Mouse (Mus musculus) heart, embryonic 14.5 days (tissue): ENCODE measurements around the gene Nfatc3. TPM values are rescaled to one million over a fixed set of nuclear protein-coding genes. Genes with fewer than 3 reads are reported as not detected.
A peak's percentile ranks its signal among the peaks of the same experiment; 100 is the strongest.

Experiments used
- ATAC-seq: fragments of 200-750 bp; cut with Nextera tagmentation; 2 replicates; pipeline ENCODE4 v1.8.0; 2017; ENCODE audit warnings: low read depth, moderate TSS enrichment; ENCODE audit not compliant: insufficient number of reproducible peaks, insufficient read depth, low FRiP score
- H3K27ac ChIP-seq, 2 experiments: fragments of 200-500 bp in 1 of 2; fragments of 300-500 bp in 1 of 2; sonication (generic) in 1 of 2; replicated peaks in 1 of 2; 2 replicates each; pipeline ENCODE4 v1.5.1; 2012 to 2014; ENCODE audit warnings: low read depth in 2 of 2, low read length in 2 of 2, control low read depth in 1 of 2, mild to moderate bottlenecking in 1 of 2, mixed read lengths in 1 of 2; ENCODE audit not compliant: control insufficient read depth in 1 of 2, insufficient read depth in 1 of 2
- H3K27me3 ChIP-seq: fragments of 300-500 bp; sonication (generic); 2 replicates; pipeline ENCODE4 v1.6.1; 2014; ENCODE audit warnings: mild to moderate bottlenecking, low read length, control low read depth; ENCODE audit not compliant: control insufficient read depth, insufficient read depth
- H3K36me3 ChIP-seq: fragments of 300-500 bp; sonication (generic); 2 replicates; pipeline ENCODE4 v1.6.1; 2014; ENCODE audit warnings: mild to moderate bottlenecking, control low read depth, low read length, mixed read lengths; ENCODE audit not compliant: control insufficient read depth, insufficient read depth
- H3K4me1 ChIP-seq, 2 experiments: fragments of 200-500 bp in 1 of 2; fragments of 300-500 bp in 1 of 2; sonication (generic) in 1 of 2; 2 replicates each; pipeline ENCODE4 v1.6.1; 2012 to 2014; ENCODE audit warnings: low read length in 2 of 2, control low read depth in 1 of 2, mixed read lengths in 1 of 2; ENCODE audit not compliant: control insufficient read depth in 2 of 2, insufficient read depth in 2 of 2
- H3K4me2 ChIP-seq: fragments of 300-500 bp; sonication (generic); 2 replicates; pipeline ENCODE4 v1.6.1; 2014; ENCODE audit warnings: mild to moderate bottlenecking, low read length
- H3K4me3 ChIP-seq, 2 experiments: fragments of 200-500 bp in 1 of 2; fragments of 300-500 bp in 1 of 2; sonication (generic) in 1 of 2; 2 replicates each; pipeline ENCODE4 v1.5.1; 2012 to 2014; ENCODE audit warnings: low read length in 2 of 2, mild to moderate bottlenecking in 2 of 2, control low read depth in 1 of 2, low read depth in 1 of 2, moderate library complexity in 1 of 2; ENCODE audit not compliant: control insufficient read depth in 1 of 2, insufficient read depth in 1 of 2
- H3K9ac ChIP-seq: fragments of 300-500 bp; sonication (generic); 2 replicates; pipeline ENCODE4 v1.6.1; 2014; ENCODE audit warnings: mild to moderate bottlenecking, low read length
- H3K9me3 ChIP-seq: fragments of 300-500 bp; sonication (generic); 2 replicates; pipeline ENCODE4 v1.6.1; 2016; ENCODE audit warnings: low read length, control low read depth; ENCODE audit not compliant: control insufficient read depth
- WGBS: fragments of 180-500 bp; shearing (Covaris S2); extraction: QIAGEN DNeasy Blood & Tissue Kit; methylation state at CpG from one replicate; pipeline ENCODE4 v1.1.7; 2014; 5-methylcytosine and 5-hydroxymethylcytosine counted together
- polyA plus RNA-seq: library from polyadenylated mRNA; unstranded; fragments of >200 nt; fragmentation: Nextera tagmentation; extraction: Ambion mirVana; gene quantifications from 2 replicates; pipeline ENCODE4 v1.2.1, GENCODE M21; 2014

Nfatc3 gene
- polyA plus RNA-seq, 1 experiment from 2014 or later: 4.7 TPM

DNA sequence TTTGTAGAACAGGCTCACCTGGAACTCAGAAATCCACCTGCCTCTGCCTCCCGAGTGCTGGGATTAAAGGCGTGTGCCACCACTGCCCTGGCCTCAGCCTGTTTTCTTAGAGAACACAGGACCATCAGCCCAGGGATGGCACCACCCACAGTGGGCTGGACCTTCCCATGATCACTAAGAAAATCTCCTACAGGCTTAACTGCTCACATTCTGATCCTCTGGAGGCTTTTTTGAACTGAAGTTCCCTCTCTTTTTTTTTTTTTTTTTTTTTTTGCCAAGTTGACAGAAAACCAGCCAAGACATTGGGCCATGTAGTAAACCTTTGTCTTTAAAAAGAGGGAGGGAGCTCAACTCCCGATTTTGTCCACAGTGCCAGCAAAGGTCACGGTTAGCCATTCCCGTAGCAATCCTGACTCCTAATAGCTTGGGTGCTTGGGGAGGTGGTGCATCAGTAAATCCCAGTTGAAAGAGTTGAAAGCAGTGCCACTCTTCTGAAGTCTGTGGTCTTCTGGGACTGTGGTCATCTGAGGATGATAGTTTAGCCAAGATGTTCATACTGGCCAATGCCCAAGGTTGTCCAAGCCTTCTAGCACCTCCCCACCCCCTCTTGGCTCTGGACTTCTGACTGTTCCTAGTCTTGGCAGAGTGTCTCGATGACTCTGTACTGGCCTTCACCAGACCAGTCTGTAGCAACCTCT is 89.4 kb downstream of the Nfatc3 start:
- no peak for ATAC-seq
- no peaks in the 10 kb centered on the region for H3K27me3 ChIP-seq
- H3K36me3 ChIP-seq: no peaks in the 10 kb centered on the region
- 85% methylated on average over 6 of the region's 6 CpGs for WGBS
- H3K4me3 ChIP-seq: no peak overlapping the region
- no peaks in the 10 kb centered on the region for H3K9me3 ChIP-seq
- H3K27ac ChIP-seq: no peak overlapping the region
- no peak overlapping the region for H3K9ac ChIP-seq
- no peak overlapping the region for H3K4me2 ChIP-seq
- peaks cover 14% of the 10 kb centered on the region in 2 experiments for H3K4me1 ChIP-seq

DNA sequence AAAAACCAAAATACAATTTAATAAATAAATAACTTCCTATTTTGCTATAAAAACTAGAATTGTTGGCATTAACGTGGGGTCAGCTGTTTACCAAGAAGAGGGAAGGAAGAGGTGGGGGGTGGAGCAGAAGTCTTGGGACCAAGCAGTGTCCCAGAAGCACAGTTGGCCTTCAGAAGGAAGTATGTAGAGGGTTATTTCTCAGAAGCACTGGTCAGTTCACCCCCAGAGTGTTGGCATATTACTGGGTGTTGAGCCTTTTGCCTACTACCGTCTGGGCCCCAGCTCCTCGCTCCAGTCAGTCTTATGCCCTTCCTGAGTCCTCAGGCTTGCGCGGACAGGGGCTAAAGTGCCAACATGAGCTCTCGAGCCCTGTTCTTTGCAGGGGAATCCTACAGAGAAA is 90.4 kb downstream of the Nfatc3 start:
- peaks cover 15% of the 10 kb centered on the region in 2 experiments for H3K4me1 ChIP-seq
- no peak overlapping the region for H3K9ac ChIP-seq
- H3K36me3 ChIP-seq: no peaks in the 10 kb centered on the region
- no peak; the same call in 1 of the 2 replicates for ATAC-seq
- H3K4me3 ChIP-seq: no peak overlapping the region
- no peak overlapping the region for H3K4me2 ChIP-seq
- H3K27ac ChIP-seq: no peak overlapping the region
- 85% methylated on average over 6 of the region's 6 CpGs for WGBS
- H3K27me3 ChIP-seq: no peaks in the 10 kb centered on the region
- no peaks in the 10 kb centered on the region for H3K9me3 ChIP-seq

DNA sequence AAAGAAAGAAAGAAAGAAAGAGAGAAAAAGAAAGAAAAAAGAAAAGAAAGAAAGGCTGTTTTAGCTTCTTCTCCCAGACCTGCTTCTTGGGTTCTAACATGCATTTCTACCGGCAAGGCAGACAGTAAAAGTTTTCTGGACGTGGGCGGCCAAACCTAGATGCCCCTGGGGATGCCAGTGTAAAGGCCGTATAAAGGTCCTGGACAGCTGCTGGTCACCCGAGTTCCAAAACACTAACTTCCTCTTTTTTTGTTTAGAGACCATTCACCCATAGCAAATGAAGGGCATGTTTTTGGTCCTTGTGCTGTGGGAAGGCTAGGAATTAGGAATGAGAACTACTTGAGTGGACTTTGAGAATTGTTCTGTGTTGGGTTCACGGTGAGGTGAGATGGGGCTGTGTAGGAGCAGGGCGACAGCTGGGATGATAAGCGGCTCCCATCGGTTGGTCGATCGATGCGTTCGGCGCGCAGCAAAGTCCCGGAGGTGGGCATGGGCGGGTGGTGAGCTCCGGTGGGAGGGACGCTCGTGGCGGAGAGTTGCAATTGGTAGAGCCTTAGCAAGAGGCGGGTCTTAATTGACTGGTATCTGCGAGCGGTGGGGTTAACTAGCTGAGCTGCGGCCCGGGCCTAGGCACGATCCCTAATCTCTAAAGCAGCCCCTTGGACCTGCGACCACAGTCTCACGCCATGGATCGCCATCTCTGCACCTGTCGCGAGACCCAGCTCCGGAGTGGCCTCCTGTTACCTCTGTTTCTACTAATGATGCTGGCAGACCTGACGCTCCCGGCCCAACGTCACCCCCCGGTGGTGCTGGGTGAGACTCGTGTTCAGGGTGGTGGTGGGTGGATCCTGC is 91.4 kb downstream of the Nfatc3 start, which contains the start of gene Pla2g15:
TSS of gene Pla2g15 (plus strand) at position 599 of the 852 bp plus-strand sequence.
- Histone ChIP-seq H3K27me3 (no peaks in the 10 kb centered on the region), H3K4me1 (peaks cover 15% of the 10 kb centered on the region in 2 experiments), H3K9ac (peak within 1 kb of the TSS; percentile 79), H3K9me3 (no peaks in the 10 kb centered on the region), H3K4me3 (peak within 1 kb of the TSS; percentile 69 to 91), H3K27ac (peak within 1 kb of the TSS; percentile 7 to 15; a peak in 3 of 4 replicates), H3K4me2 (peak within 1 kb of the TSS; percentile 71), H3K36me3 (0 out of 2 replicates have a peak, but pooled peaks cover 5% of the 10 kb centered on the region)
- ATAC-seq: peak; percentile 91
- 2% methylated on average over 38 of the region's 38 CpGs for WGBS

DNA sequence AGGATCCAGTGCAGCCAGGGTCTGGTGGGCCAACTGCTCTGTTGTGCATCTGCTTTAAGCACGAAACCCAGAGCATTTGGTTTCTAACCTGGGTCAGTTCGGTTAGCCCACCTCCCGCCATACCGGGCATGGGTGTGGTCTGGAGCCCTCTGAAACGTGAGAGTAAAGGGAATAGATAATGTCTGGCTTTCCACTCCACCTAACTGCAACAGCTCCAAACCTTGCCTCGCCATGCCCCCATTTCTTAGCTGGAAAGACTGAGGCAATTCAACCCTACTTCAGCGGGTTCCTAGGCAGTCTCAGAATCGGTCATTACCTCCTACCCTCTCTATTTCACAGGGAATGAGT is 92.0 kb downstream of the Nfatc3 start:
- peaks cover 15% of the 10 kb centered on the region in 2 experiments for H3K4me1 ChIP-seq
- 0 out of 2 replicates have a peak, but pooled peaks cover 9% of the 10 kb centered on the region for H3K36me3 ChIP-seq
- ATAC-seq: no peak
- H3K9ac ChIP-seq: peak overlapping the region; percentile 79
- no peaks in the 10 kb centered on the region for H3K27me3 ChIP-seq
- no peaks in the 10 kb centered on the region for H3K9me3 ChIP-seq
- no peak overlapping the region for H3K27ac ChIP-seq
- peak overlapping the region; percentile 69 to 91 for H3K4me3 ChIP-seq
- H3K4me2 ChIP-seq: peak overlapping the region; percentile 71
- 19% methylated on average over 8 of the region's 8 CpGs for WGBS

DNA sequence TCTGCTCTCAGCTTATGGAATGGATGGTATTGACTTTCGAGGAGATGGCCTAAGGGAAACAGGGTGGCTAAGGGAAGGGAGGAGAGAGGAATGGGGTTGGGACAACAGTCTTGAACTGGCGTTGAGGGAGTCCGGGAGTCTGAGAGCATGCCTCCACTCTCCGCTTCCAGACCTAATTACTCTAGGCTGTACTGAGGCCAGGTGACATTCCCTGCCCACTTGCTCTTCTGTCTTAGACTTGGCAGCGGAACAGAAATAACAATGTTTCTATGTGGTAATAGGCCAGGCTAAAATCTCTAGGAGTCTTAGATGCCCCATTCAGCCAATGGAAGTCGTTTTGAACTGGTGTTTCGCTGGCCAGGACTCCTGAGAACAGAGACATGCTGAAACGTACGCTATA is 92.4 kb downstream of the Nfatc3 start:
- WGBS: 76% methylated on average over 9 of the region's 9 CpGs
- ATAC-seq: no peak
- peaks cover 15% of the 10 kb centered on the region in 2 experiments for H3K4me1 ChIP-seq

DNA sequence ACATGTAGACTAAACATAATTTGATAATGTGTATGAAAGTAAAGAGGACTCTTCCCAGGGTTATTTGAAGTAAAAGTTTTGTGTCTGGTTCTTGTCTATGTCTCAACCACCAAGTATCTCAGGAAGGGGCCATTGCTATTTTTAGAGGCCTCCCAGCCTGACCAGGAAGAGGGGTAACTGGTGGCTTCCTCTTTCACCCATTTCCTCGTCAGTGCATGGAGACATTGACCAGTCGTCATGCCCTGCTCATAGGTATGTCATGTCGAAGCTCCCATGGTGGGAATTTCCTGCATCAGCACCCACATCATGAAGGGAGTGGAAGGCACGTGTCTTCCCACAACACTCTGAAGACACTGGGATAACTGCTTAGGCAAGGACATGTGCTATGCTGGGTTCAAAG is 94.2 kb downstream of the Nfatc3 start:
- H3K27me3 ChIP-seq: no peaks in the 10 kb centered on the region
- H3K4me3 ChIP-seq: no peak overlapping the region
- peaks cover 15% of the 10 kb centered on the region in 2 experiments for H3K4me1 ChIP-seq
- no peak for ATAC-seq
- H3K9ac ChIP-seq: no peak overlapping the region
- H3K4me2 ChIP-seq: no peak overlapping the region
- 23% methylated on average over 4 of the region's 4 CpGs for WGBS
- H3K36me3 ChIP-seq: peaks cover 22% of the 10 kb centered on the region
- no peaks in the 10 kb centered on the region for H3K9me3 ChIP-seq
- H3K27ac ChIP-seq: no peak overlapping the region

More for the DNA sequence above, 92.4 kb downstream of the Nfatc3 start:
- Histone ChIP-seq H3K4me3 (peak overlapping the region; percentile 69 to 91), H3K9me3 (no peaks in the 10 kb centered on the region), H3K4me2 (peak overlapping the region; percentile 71), H3K27me3 (no peaks in the 10 kb centered on the region), H3K36me3 (peaks cover 14% of the 10 kb centered on the region), H3K27ac (no peak overlapping the region), H3K9ac (no peak overlapping the region)

DNA sequence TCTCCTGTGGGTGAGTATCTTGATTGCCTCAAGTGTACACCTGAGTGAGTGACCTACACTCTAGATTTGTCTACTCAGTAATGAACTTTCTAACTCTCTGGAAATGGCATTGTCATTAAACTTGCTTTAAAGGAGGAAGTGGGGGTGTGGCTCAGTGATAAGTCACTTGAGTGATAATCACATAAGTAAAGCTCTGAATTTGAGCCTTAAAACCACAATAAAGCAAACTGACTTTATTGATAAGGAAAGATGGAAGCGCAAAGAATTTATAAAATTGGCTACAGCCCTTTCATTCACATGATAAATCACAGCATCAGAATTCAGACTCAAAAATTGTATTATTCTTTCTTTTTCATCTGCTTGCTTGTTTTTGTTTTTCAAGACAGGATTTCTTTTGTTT is 98.8 kb downstream of the Nfatc3 start:
- no peak for ATAC-seq
- H3K36me3 ChIP-seq: peaks cover 46% of the 10 kb centered on the region
- no peak overlapping the region for H3K4me3 ChIP-seq
- no peak overlapping the region for H3K4me2 ChIP-seq
- peaks cover 5 to 7% of the 10 kb centered on the region in 2 experiments for H3K4me1 ChIP-seq
- no peak overlapping the region for H3K9ac ChIP-seq
- no peaks in the 10 kb centered on the region for H3K9me3 ChIP-seq
- H3K27ac ChIP-seq: no peak overlapping the region
- H3K27me3 ChIP-seq: no peaks in the 10 kb centered on the region
- 92% methylated on average over 1 of the region's 1 CpGs for WGBS
